Mouse (Mus musculus) cerebellum, adult 2 months (tissue): ENCODE measurements around the gene Mfap1a. TPM values are rescaled to one million over a fixed set of nuclear protein-coding genes. Genes with fewer than 3 reads are reported as not detected.
A peak's percentile ranks its signal among the peaks of the same experiment; 100 is the strongest.
"Not testable (repeated sequence)": the region's sequence is repeated elsewhere in the genome, so short reads cannot be mapped to it uniquely, and the experiment has no call there.

Source experiments
- DNase-seq, 2 experiments: peaks; one replicate each; pipeline ENCODE4 v3.0.0; 2021
- H3K27ac ChIP-seq: fragments of 200-500 bp; 2 replicates; pipeline ENCODE4 v1.5.1; 2012; ENCODE audit warnings: low read length, control low read depth, inconsistent platforms; ENCODE audit not compliant: insufficient read depth
- H3K27me3 ChIP-seq: fragments of 200-500 bp; 2 replicates; pipeline ENCODE4 v1.6.1; 2012; ENCODE audit warnings: inconsistent platforms, mild to moderate bottlenecking, low read length, moderate library complexity; ENCODE audit not compliant: control insufficient read depth, insufficient read depth
- H3K4me1 ChIP-seq: fragments of 200-500 bp; 2 replicates; pipeline ENCODE4 v1.6.1; 2011; ENCODE audit warnings: low read length; ENCODE audit not compliant: control insufficient read depth, insufficient read depth
- H3K4me3 ChIP-seq: fragments of 200-500 bp; replicated peaks from 2 replicates; pipeline ENCODE3; 2011; ENCODE audit warnings: mild to moderate bottlenecking, low read depth, low read length, control low read depth; ENCODE audit not compliant: insufficient read depth
- CTCF ChIP-seq: fragments of 200-500 bp; IDR thresholded peaks from 2 replicates; pipeline ENCODE4 v1.5.1; 2011; ENCODE audit warnings: low read depth, mild to moderate bottlenecking, control low read depth, low read length, moderate library complexity, borderline replicate concordance; ENCODE audit not compliant: insufficient read depth
- POLR2A ChIP-seq: fragments of 200-500 bp; IDR thresholded peaks from 2 replicates; pipeline ENCODE4 v1.6.1; 2011; ENCODE audit warnings: low read length, control low read depth, borderline replicate concordance; ENCODE audit not compliant: insufficient read depth
- WGBS: fragments of 180-500 bp; shearing (Covaris S2); methylation state at CpG from one replicate; pipeline ENCODE4 v1.1.7; 2018; 5-methylcytosine and 5-hydroxymethylcytosine counted together
- polyA plus RNA-seq: library from polyadenylated mRNA; depleted of rRNA; stranded (reverse); fragments of >200 nt; gene quantifications from 2 replicates; pipeline ENCODE4 v1.2.3, GENCODE M21; 2012

Gene Mfap1a
- polyA plus RNA-seq, 1 experiment = 19.5 TPM

GRCm38 (mm10) chr2:121483576-121483975, 22.9 kb downstream of the Mfap1a start:
- no peak for DNase-seq

DNA sequence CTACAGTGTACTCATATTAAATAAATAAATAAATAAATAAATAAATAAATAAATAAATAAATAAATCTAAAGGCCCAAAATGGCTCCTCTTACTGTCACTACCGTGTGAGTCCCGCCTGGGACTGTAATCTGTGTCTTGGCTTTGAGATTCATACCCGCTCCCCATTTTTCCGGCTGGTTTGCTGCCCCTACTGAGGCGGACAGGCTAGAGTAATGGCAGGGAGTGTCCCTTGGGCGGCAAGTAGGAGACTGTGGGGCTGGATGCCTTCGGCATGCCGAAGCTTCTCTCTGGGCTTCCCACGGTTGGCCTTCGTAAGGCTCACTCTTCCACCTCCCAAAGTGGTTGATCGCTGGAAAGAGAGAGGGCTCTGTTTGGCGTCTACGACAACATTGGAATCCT, 25.5 kb downstream of the Mfap1a start:
- H3K4me1 ChIP-seq, H3K27ac ChIP-seq, H3K4me3 ChIP-seq, DNase-seq, H3K27me3 ChIP-seq: not testable (repeated sequence)
- 88% methylated on average over 13 of the region's 13 CpGs for WGBS

More at GRCm38 (mm10) chr2:121483576-121483975, 22.9 kb downstream of the Mfap1a start:
- TF ChIP-seq CTCF (no peak), POLR2A (no peak)
- 12% methylated on average over 8 of the region's 8 CpGs for WGBS
- Histone ChIP-seq H3K4me3 (no peak overlapping the region), H3K27ac (no peak overlapping the region), H3K27me3 (no peaks in the 10 kb centered on the region; the same call in 1 of the 2 replicates), H3K4me1 (no peaks in the 10 kb centered on the region)

DNA sequence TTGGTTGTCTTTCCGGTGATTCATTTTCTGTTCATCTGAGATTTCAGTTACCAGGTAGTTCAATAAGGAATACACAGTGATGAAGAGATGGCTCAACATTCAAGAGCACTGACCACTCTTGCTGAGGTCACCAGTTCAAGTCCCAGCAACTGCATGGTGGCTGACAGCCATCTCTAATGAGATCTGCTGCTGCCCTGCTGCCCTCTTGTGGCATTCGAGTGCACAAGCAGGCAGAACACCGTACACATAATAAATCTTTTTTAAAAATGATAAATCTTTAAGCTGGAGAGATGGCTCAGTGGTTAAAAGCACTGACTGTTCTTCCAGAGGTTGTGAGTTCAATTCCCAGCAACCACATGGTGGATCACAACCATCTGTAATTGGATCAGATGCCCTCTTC, 26.0 kb downstream of the Mfap1a start:
- DNase-seq = no peak
- Histone ChIP-seq H3K4me1 (no peaks in the 10 kb centered on the region), H3K4me3 (no peak overlapping the region), H3K27me3 (no peaks in the 10 kb centered on the region; the same call in 1 of the 2 replicates), H3K27ac (no peak overlapping the region)
- no peak for TF ChIP-seq POLR2A
- peak; percentile 28; the same call in 1 of the 2 replicates for TF ChIP-seq CTCF
- 54% methylated on average over 3 of the region's 3 CpGs for WGBS

DNA sequence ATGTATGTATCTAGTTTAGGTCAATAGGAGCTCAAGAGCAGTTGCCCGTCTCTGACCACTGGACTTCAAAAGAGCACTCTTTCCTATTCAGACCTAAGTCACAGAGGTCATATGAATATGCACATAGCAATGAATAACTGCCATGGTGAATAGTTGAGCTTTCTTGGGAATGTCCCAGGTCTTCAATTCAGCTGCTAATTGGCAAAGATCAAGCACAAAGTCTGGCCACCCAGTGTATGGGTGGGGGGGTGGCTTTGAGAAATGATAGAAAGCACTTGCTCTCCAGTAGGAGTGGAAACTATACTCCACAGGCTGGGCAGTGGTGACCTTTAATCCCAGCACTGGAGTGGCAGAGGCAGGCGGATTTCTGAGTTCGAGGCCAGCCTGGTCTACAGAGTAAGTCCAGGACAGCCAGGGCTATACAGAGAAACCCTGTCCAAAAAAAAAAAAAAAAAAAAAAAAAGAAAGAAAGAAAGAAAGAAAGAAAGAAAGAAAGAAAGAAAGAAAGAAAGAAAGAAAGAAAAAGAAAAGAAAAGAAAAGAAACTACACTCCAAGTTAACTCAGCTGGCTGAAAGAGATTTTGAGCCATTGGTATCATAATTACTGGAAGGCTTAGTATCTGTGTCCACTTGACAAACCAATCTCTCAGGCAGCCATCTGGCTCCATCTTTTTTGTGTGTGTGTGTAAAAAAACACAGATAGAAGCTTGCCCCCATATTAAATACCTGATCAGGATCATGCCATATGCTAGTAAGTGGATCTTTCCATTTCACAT, 28.8 kb downstream of the Mfap1a start:
- DNase-seq = no peak
- Histone ChIP-seq H3K4me1 (no peaks in the 10 kb centered on the region), H3K27me3 (no peaks in the 10 kb centered on the region), H3K4me3 (no peak overlapping the region), H3K27ac (no peak overlapping the region)
- TF ChIP-seq CTCF (no peak), POLR2A (no peak)
- 72% methylated on average over 3 of the region's 3 CpGs for WGBS

- not testable (repeated sequence) for H3K27ac ChIP-seq, H3K27me3 ChIP-seq
- WGBS = 94% methylated on average over 2 of the region's 2 CpGs
These were observed 31.2 kb downstream of the Mfap1a start for GRCm38 (mm10) chr2:121475306-121475705.

GRCm38 (mm10) chr2:121474180-121474535, 32.3 kb downstream of the Mfap1a start:
- no peaks in the 10 kb centered on the region for H3K27me3 ChIP-seq
- H3K27ac ChIP-seq = no peak overlapping the region
- no peak for DNase-seq
- 27% methylated on average over 8 of the region's 8 CpGs for WGBS
- TF ChIP-seq CTCF (no peak), POLR2A (no peak)
- peak overlapping the region; percentile 54 for H3K4me3 ChIP-seq
- no peaks in the 10 kb centered on the region for H3K4me1 ChIP-seq

More at GRCm38 (mm10) chr2:121475306-121475705, 31.2 kb downstream of the Mfap1a start:
- H3K4me1 ChIP-seq, H3K4me3 ChIP-seq, DNase-seq: not testable (repeated sequence)

DNA sequence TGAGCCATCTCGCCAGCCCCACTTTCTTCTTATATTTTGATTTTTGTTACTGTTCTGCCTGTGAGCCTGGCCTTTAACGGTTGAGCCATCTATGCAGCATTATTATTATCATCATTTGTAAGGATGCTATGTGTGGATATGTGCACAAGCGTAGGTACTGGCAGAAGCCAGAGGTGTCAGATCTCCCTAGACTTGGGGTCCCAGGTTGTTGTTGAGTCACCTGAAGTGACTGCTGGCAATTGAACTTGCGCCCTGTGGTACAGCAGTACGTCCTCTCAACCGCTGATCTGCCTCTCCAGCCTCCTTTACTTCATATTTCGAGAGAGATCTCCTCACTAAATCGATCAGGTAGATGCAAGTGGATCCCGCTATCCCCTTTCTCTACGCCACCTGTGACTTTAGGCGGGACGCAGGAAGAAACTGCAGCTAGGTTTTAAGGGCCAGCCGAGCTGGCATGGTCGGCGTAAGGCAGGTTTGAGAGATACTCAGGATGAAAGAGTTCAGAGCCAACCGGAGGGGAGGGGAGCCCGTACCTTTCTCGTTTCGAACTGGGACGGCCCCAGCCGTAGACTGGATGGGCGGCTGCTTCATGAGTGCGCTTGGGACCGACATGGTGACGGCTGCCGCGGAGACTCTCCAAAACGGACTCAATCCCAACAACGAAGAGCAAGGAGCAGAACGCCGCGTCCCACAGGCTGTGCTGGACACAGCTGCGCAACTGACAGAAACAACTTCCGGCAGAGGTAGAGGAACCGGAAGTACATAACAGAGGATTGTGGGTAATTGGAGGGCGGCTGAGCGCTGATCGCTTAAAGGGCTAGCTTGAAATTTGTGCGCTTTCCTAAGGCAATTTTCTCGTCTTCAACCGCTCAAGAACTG, 32.9 kb downstream of the Mfap1a start, which contains the start of gene Mfap1b:
TSS of gene Mfap1b (minus strand) at position 767 of the 879 bp plus-strand sequence.
- DNase-seq = peak; percentile 82 to 89
- TF ChIP-seq POLR2A = peak; percentile 94
- WGBS = 6% methylated on average over 41 of the region's 41 CpGs
- H3K27me3 ChIP-seq, H3K27ac ChIP-seq, H3K4me1 ChIP-seq: not testable (repeated sequence)
- peak within 1 kb of the TSS; percentile 75 for H3K4me3 ChIP-seq

DNA sequence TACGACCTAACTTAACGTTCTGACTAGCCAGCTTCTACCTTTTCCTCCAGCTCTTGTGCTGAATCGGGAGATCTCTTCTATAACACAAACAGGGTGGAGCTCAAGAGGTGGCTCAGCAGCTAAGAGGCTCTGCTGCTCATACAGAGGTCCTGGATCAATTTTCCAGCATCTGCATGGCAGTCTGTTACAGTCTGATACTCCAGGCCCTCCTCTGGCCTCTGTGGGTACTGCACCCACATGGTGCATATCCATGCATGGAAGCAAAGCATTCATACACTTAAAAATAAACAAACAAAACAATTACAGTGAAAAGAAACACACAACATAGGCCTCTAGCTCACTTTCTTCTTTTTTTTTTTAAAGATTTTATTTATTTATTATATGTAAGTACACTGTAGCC, 33.7 kb downstream of the Mfap1a start:
- not testable (repeated sequence) for H3K4me3 ChIP-seq

GRCm38 (mm10) chr2:121468982-121469381, 37.5 kb downstream of the Mfap1a start:
- DNase-seq, H3K27ac ChIP-seq, H3K4me1 ChIP-seq, H3K27me3 ChIP-seq, H3K4me3 ChIP-seq: not testable (repeated sequence)
- 66% methylated on average over 2 of the region's 6 CpGs for WGBS

More for the DNA sequence above, 33.7 kb downstream of the Mfap1a start:
- not testable (repeated sequence) for H3K27me3 ChIP-seq, H3K27ac ChIP-seq, H3K4me1 ChIP-seq, DNase-seq
- WGBS = 93% methylated on average over 3 of the region's 3 CpGs
